Mouse (Mus musculus) cortical plate, adult 2 months (tissue): ENCODE measurements around the gene Nkx2-3.

Source experiments
- CTCF ChIP-seq: fragments of 200-500 bp; IDR thresholded peaks from 2 replicates; pipeline ENCODE4 v1.5.1; 2011; ENCODE audit warnings: mild to moderate bottlenecking, control low read depth, low read length; ENCODE audit not compliant: insufficient read depth; ENCODE audit errors: extremely low read depth
- POLR2A ChIP-seq: fragments of 200-500 bp; IDR thresholded peaks from 2 replicates; pipeline ENCODE4 v1.6.1; 2011; ENCODE audit warnings: mild to moderate bottlenecking, low read length, control low read depth; ENCODE audit not compliant: insufficient read depth; ENCODE audit errors: extremely low read depth

- TF ChIP-seq POLR2A, result no peak
- TF ChIP-seq CTCF, result no peak
These were observed 6.4 kb downstream of the Nkx2-3 start for GRCm38 (mm10) chr19:43618505-43619030.
